Mouse (Mus musculus) bone marrow, adult 2 months (tissue): ENCODE data around the gene Kdr.

ENCODE experiments used
- CTCF ChIP-seq: fragments of 200-500 bp; IDR thresholded peaks from 2 replicates; pipeline ENCODE4 v1.5.1; 2011; ENCODE audit warnings: low read length, control low read depth; ENCODE audit not compliant: control insufficient read depth, insufficient read depth
- POLR2A ChIP-seq: fragments of 200-500 bp; IDR thresholded peaks from 2 replicates; pipeline ENCODE4 v1.6.1; 2011; ENCODE audit warnings: low read depth, mild to moderate bottlenecking, control low read depth, low read length, borderline replicate concordance; ENCODE audit not compliant: control insufficient read depth

DNA sequence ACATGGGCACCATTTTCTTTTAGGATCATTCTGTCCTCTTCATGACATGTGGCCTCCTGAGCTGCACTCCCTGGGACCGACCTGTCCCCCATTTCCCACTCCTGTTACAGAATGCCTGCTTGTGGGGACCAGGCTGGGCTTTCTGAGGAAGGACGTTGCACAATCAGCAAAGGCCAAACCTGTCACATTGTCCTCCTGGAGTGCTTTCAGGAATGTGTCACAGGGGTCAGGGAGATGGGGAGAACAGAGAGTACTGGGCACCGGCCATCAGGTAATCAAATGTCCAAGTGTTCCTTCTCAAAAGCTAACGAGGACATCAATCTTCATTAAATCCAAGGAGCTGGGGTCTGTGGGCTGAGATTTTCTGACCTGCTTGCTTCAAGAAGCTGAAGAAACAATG is 72.2 kb downstream of the Kdr start:
- no peak for TF ChIP-seq POLR2A
- TF ChIP-seq CTCF, result no peak
